Mouse (Mus musculus): Measurements from ENCODE around the gene Rabgap1. TPM values are rescaled to one million over a fixed set of nuclear protein-coding genes. Genes with fewer than 3 reads are reported as not detected.
"Not testable (repeated sequence)": the region's sequence is repeated elsewhere in the genome, so short reads cannot be mapped to it uniquely, and the experiment has no call there.

Rabgap1 gene
- polyA plus RNA-seq, 1 experiment from 2014 or later, result 13.4 TPM

DNA sequence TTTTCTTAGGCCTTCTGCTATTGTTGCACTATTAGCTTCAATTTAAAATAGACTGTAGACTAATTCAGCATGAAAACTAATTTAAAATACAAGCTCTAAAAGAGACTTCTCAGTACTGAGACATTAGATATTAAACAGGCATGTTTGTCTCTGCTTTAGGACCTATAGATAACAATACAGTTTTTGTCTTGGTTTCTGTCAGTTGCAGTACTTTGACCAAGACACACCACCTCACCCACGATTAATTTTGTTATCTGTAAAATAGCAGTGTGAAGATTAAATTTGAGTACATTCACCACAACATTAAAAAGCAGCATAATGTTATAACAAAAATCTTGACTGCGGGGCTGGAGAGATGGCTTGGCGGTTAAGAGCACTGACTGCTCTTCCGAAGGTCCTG lies 23.2 kb downstream of the Rabgap1 start:
- Histone ChIP-seq H3K36me3 (peaks cover 20% of the 10 kb centered on the region), H3K9me3 (replicated peaks) (no peaks in the 10 kb centered on the region), H3K9ac (no peak overlapping the region), H3K27ac (no peak overlapping the region), H3K4me1 (peaks cover 6% of the 10 kb centered on the region), H3K4me2 (no peak overlapping the region), H3K4me3 (no peak overlapping the region), H3K27me3 (replicated peaks) (no peaks in the 10 kb centered on the region)
- WGBS (ENCODE audit: insufficient replicate concordance), result 74% methylated on average over 4 of the region's 4 CpGs
- ATAC-seq, result no peak

DNA sequence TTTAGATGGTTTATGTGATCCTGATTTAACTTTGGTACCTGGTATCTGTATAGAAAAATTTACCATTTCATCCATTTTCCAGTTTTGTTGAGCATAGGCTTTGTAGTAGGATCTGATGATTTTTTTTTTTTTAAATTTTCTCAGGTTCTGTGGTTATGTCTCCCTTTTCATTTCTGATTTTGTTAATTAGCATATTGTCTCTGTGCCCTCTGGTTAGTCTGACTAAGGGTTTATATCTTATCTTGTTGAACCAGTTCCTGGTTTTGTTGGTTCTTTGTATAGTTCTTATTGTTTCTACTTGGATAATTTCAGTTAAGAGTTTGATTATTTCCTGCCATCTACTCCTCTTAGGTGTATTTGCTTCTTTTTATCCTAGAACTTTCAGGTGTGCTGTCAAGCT lies 36.5 kb downstream of the Rabgap1 start:
- peaks cover 56% of the 10 kb centered on the region for H3K36me3 ChIP-seq
- ATAC-seq, result no peak

DNA sequence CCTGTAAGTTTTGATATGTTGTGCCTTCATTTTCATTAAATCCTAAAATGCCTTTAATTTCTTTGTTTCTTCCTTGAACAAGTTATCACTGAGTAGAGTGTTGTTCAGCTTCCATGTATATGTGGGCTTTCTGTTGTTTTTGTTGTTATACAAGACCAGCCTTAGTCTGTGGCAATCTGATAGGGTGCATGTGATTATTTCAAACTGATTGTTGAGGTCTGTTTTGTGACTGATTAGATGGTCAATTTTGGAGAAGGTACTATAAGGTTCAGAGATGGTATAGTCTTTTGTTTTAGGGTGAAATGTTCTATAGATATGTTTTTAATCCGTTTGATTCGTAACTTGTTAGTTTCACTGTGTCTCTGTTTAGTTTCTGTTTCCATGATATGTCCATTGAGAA lies 37.0 kb downstream of the Rabgap1 start:
- H3K9ac ChIP-seq, result 0 out of 2 replicates have a peak overlapping the region, but pooled peaks have one; percentile 27
- H3K9me3 ChIP-seq (replicated peaks), result no peaks in the 10 kb centered on the region
- H3K27me3 ChIP-seq (replicated peaks), result no peaks in the 10 kb centered on the region
- 81% methylated on average over 2 of the region's 2 CpGs for WGBS (ENCODE audit: insufficient replicate concordance)
- peak overlapping the region; percentile 29; the same call in 1 of the 2 replicates for H3K4me2 ChIP-seq
- peaks cover 58% of the 10 kb centered on the region for H3K36me3 ChIP-seq
- 0 out of 2 replicates have a peak, but pooled peaks have one; percentile 32 for ATAC-seq
- peaks cover 17% of the 10 kb centered on the region for H3K4me1 ChIP-seq
- no peak overlapping the region for H3K27ac ChIP-seq
- no peak overlapping the region for H3K4me3 ChIP-seq

More for the DNA sequence above, 36.5 kb downstream of the Rabgap1 start:
- Histone ChIP-seq H3K9me3 (replicated peaks) (no peaks in the 10 kb centered on the region), H3K9ac (no peak overlapping the region), H3K4me1 (peaks cover 17% of the 10 kb centered on the region), H3K27me3 (replicated peaks) (no peaks in the 10 kb centered on the region), H3K4me3 (no peak overlapping the region), H3K4me2 (0 out of 2 replicates have a peak overlapping the region, but pooled peaks have one; percentile 29), H3K27ac (no peak overlapping the region)

DNA sequence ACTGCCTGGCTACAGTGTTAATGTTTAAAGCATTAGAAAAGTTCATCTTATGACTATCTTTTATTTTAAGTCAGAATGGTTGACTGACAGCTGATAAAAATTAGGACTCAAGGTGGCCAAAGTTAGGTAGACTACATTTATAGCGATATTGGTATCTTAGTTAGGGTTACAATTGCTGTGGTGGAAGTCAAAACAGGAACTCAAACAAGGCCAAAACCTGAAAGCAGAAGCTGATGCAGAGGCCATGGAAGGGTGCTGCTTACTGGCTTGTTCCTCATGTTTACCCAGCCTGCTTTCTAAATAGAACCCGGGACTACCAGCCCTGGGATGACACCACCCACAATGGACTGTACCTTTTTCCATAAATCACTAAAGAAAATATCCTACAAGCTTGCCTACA lies 41.1 kb downstream of the Rabgap1 start:
- H3K27me3 ChIP-seq (replicated peaks), result no peaks in the 10 kb centered on the region
- no peak overlapping the region for H3K4me3 ChIP-seq
- no peak for ATAC-seq
- H3K27ac ChIP-seq, result no peak overlapping the region
- no peak overlapping the region for H3K9ac ChIP-seq
- no peaks in the 10 kb centered on the region for H3K9me3 ChIP-seq (replicated peaks)
- 51% methylated on average over 2 of the region's 2 CpGs for WGBS (ENCODE audit: insufficient replicate concordance)
- no peak overlapping the region for H3K4me2 ChIP-seq
- peaks cover 31% of the 10 kb centered on the region for H3K4me1 ChIP-seq
- peaks cover 46% of the 10 kb centered on the region for H3K36me3 ChIP-seq

DNA sequence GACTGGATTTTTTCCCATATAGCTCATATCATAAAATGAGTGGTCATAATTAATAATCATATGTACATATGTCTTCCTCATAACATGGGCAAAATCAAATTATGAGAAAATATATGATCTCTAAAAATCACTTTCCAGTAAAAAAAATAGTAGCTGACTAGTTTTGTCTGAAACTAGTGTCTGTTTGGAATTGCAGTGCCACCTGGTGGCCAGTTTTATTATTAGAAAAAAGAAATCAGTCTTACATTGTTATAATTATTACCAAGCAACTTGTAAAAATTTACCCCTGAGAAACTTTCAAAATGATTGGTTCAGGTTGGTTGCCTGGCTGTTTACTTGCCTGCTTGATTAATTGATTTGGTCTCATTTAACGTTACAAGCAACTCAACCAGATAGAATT lies 42.3 kb downstream of the Rabgap1 start:
- no peaks in the 10 kb centered on the region for H3K9me3 ChIP-seq (replicated peaks)
- WGBS (ENCODE audit: insufficient replicate concordance), result 80% methylated on average over 1 of the region's 1 CpGs
- 0 out of 2 replicates have a peak overlapping the region, but pooled peaks have one; percentile 60 for H3K27ac ChIP-seq
- H3K27me3 ChIP-seq (replicated peaks), result no peaks in the 10 kb centered on the region
- ATAC-seq, result no peak
- peaks cover 22% of the 10 kb centered on the region for H3K4me1 ChIP-seq
- H3K4me3 ChIP-seq, result no peak overlapping the region
- H3K4me2 ChIP-seq, result no peak overlapping the region
- H3K9ac ChIP-seq, result no peak overlapping the region
- peaks cover 57% of the 10 kb centered on the region for H3K36me3 ChIP-seq

DNA sequence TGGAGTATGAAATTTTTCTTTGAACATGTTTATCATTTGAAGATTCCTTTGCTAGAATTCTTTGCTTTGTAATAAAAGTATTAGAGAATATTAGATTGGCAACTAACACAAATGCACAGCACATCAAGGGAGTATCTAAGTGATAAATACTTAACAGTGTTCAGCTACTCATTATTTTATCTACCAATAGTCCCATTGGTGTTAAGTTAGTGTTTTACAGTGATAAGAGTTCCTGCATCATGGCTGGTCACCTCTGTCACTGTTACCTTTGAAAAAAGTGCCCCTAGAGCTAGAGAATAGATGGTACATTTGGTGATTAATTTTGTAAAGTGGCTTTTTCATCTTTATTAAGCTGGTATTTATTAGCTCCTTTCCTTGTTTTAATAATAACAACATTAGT lies 43.3 kb downstream of the Rabgap1 start:
- Histone ChIP-seq H3K27me3 (replicated peaks) (no peaks in the 10 kb centered on the region), H3K27ac (peak overlapping the region; percentile 60; the same call in 1 of the 2 replicates), H3K9ac (no peak overlapping the region), H3K4me2 (no peak overlapping the region), H3K4me1 (peaks cover 14% of the 10 kb centered on the region), H3K9me3 (replicated peaks) (no peaks in the 10 kb centered on the region), H3K36me3 (peaks cover 57% of the 10 kb centered on the region), H3K4me3 (no peak overlapping the region)
- peak; percentile 78 for ATAC-seq

DNA sequence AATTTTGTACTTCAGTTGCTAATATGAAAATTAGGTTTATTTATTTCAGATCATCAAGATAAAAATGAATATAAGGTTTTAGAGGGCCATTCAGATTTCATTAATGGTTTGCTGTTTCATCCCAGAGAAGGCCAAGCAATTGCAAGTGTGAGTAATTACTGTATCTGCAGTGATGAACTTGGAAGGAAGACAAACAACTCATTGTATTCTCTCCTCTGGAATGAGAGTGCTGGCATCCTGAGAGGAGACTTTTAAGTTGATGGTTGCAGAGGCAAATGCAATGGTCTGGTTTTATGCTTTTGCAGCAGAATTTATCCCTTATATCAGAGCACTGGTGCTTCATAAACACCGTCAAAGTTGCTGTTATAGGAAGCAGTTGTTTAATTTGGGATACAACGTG lies 45.9 kb downstream of the Rabgap1 start:
- H3K4me2 ChIP-seq, result no peak overlapping the region
- H3K9me3 ChIP-seq (replicated peaks), result no peaks in the 10 kb centered on the region
- no peak overlapping the region for H3K4me3 ChIP-seq
- H3K9ac ChIP-seq, result no peak overlapping the region
- WGBS (ENCODE audit: insufficient replicate concordance), result 79% methylated on average over 2 of the region's 2 CpGs
- no peak overlapping the region for H3K27ac ChIP-seq
- H3K27me3 ChIP-seq (replicated peaks), result no peaks in the 10 kb centered on the region
- ATAC-seq, result no peak
- H3K36me3 ChIP-seq, result peaks cover 64% of the 10 kb centered on the region
- H3K4me1 ChIP-seq, result peaks cover 14% of the 10 kb centered on the region

DNA sequence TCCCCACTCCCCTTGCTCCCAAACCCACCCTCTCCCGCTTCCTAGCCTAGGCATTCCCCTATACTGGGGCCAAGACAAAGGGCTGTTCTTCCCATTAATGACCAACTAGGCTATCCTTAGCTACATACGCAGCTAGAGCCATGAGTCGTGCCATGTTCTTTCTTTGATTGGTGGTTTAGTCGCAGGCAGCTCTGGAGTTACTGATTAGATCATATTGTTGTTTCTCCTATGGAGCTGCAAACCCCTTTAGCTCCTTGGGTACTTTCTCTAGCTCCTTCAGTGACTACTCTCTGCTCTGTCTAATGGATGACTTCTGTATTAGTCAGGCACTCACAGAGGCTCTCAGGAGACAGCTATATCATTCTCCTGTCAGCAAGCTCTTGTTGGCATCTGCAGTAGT lies 54.2 kb downstream of the Rabgap1 start:
- no peak for ATAC-seq
- Histone ChIP-seq H3K9me3 (replicated peaks) (no peaks in the 10 kb centered on the region), H3K27ac (no peak overlapping the region), H3K36me3 (peaks cover 41% of the 10 kb centered on the region), H3K9ac (no peak overlapping the region), H3K27me3 (replicated peaks) (no peaks in the 10 kb centered on the region), H3K4me2 (no peak overlapping the region), H3K4me1 (no peaks in the 10 kb centered on the region), H3K4me3 (no peak overlapping the region)
- 72% methylated on average over 4 of the region's 4 CpGs for WGBS (ENCODE audit: insufficient replicate concordance)

DNA sequence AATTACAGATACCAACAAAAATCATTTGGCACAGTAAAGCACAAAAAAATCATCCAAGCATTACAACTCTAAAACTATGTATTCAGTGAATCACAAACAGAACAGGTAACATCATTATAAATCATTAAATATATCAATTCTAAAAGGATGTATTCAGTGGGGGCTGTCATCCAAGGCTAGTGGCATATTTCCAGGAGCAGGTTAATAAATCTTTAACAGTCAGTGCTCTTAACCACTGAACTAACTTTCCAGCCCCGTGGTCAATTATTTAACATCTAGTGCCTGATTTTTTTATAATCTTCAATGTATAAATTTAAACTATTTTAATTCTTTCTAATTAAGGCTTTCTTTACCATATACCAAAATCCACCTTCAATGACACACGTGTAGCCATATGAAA lies 62.8 kb downstream of the Rabgap1 start:
- H3K27me3 ChIP-seq (replicated peaks); H3K4me2 ChIP-seq; H3K4me3 ChIP-seq; H3K27ac ChIP-seq; H3K9me3 ChIP-seq (replicated peaks); H3K9ac ChIP-seq; ATAC-seq; H3K4me1 ChIP-seq: not testable (repeated sequence)
- 72% methylated on average over 2 of the region's 2 CpGs for whole genome bisulfite sequencing (ENCODE audit: insufficient replicate concordance)
- peaks cover 31% of the 10 kb centered on the region for H3K36me3 ChIP-seq

DNA sequence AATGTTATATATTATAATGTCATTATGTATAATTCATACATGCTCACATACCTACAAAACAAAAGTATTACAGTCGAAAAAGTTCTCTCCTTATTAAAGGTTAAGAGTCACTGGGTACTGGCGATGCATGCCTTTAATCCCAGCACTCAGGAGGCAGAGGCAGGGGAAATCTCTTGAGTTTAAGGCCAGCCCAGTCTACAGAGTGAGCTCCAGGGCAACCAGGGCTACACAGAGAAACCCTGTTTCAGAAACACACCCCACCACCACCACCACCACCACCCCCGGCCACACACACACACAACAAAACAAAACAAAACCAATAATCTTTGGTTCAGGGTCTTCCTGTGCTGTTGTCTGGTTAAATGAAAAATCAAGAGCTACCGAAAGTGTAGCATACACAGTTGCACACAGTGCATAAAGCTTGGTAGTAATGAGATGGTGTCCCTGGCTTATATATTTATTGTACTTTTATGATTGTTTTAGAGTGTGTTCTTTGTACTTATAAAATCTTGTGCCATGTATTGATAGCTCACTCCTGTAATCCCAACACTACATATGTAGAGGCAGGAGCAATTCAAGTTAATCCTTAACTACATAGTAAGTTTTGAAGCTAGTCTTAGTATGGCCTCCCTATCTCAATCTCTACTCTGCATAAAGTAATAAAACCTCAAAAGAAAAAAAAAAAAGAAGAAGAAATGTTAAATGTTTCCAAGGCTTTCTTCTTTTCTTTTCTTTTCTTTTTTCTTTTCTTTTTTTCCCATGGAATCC lies 68.2 kb downstream of the Rabgap1 start:
- WGBS (ENCODE audit: insufficient replicate concordance), result 79% methylated on average over 4 of the region's 4 CpGs

DNA sequence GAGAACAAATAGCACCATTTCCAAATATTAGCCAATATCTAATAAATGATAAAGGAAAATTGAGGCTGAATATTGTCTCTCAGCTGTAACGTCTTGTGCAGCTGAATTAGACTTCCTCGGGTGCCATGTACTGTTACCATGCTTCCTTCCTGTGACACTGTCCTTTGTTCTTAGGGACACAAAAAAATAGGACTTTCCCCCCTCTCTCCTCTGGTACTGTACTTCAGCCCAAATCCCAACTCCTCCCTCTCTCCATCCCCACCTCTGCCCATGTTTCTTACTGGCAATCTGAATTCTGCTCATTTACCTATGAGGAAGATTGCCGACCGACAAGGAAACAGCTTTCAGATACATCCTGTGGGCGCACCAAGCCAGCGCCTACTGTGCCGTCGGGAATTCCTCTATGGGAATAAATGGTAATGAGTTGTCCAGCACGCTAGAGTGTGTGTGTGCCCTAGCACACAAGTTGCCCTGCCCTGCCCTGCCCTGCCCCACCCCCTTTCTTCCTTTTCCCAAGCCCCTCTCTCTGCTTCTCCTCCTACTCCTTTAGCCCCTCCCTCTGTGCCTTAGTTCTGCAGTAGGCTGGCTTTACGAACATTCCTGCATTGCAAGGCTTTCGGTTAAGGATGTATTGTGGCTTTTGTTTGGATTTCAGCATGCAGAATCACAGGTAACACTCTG lies 73.1 kb downstream of the Rabgap1 start, which contains the start of gene Gpr21:
TSS of gene Gpr21 (plus strand) at position 303 of the 681 bp plus-strand sequence.
- no peak for ATAC-seq
- Histone ChIP-seq H3K4me1 (0 out of 2 replicates have a peak, but pooled peaks cover 15% of the 10 kb centered on the region), H3K36me3 (peaks cover 22% of the 10 kb centered on the region; the same call in 1 of the 2 replicates), H3K9me3 (replicated peaks) (no peaks in the 10 kb centered on the region), H3K27ac (peak within 1 kb of the TSS; percentile 20; the same call in 1 of the 2 replicates), H3K9ac (no peak within 1 kb of the TSS), H3K4me3 (no peak within 1 kb of the TSS), H3K27me3 (replicated peaks) (no peaks in the 10 kb centered on the region), H3K4me2 (0 out of 2 replicates have a peak within 1 kb of the TSS, but pooled peaks have one; percentile 9)
- 38% methylated on average over 11 of the region's 11 CpGs for WGBS (ENCODE audit: insufficient replicate concordance)

More for the DNA sequence above, 68.2 kb downstream of the Rabgap1 start:
- H3K9ac ChIP-seq, result no peak overlapping the region
- H3K4me1 ChIP-seq, result 0 out of 2 replicates have a peak, but pooled peaks cover 8% of the 10 kb centered on the region
- H3K27ac ChIP-seq, result no peak overlapping the region
- H3K27me3 ChIP-seq (replicated peaks), result no peaks in the 10 kb centered on the region
- no peaks in the 10 kb centered on the region for H3K9me3 ChIP-seq (replicated peaks)
- no peak overlapping the region for H3K4me3 ChIP-seq
- H3K36me3 ChIP-seq, result peaks cover 27% of the 10 kb centered on the region
- no peak for ATAC-seq
- H3K4me2 ChIP-seq, result no peak overlapping the region

DNA sequence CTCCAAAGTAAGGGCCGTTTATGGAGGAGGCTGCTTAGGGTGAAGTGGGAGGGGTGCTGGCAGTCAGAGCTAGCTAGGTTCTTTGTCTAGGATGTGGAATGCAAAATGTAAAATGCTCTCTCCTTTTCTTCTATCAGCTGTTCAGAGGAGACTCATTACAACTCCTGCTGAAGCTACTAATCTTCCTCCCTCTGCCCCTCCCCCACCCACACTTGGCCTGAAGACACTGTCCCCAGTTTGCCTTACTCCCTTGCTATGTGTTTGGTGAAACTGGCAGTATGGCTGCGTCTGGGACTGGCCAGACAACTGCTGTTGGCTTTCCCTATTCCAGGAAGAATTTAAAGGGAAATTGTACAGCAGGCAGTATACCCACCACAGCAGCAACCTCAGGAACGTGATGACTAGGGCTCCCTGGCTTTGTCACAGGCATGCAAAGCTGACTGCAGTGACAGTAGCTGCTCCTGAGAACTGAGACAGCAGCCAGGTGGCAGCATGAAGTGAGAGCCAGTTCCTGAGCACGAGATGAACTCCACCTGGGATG lies 73.9 kb downstream of the Rabgap1 start:
- ATAC-seq, result no peak
- Histone ChIP-seq H3K27me3 (replicated peaks) (no peaks in the 10 kb centered on the region), H3K4me2 (no peak overlapping the region), H3K4me1 (0 out of 2 replicates have a peak, but pooled peaks cover 15% of the 10 kb centered on the region), H3K36me3 (peaks cover 17% of the 10 kb centered on the region; the same call in 1 of the 2 replicates), H3K4me3 (no peak overlapping the region), H3K9me3 (replicated peaks) (no peaks in the 10 kb centered on the region), H3K27ac (no peak overlapping the region), H3K9ac (no peak overlapping the region)
- 68% methylated on average over 4 of the region's 4 CpGs for WGBS (ENCODE audit: insufficient replicate concordance)
